Mouse (Mus musculus) left cerebral cortex, postnatal 10 days (tissue): ENCODE measurements around the gene Utp15. TPM values are rescaled to one million over a fixed set of nuclear protein-coding genes. Genes with fewer than 3 reads are reported as not detected.

ENCODE experiments used
- DNase-seq, 2 experiments: peaks; one replicate each; pipeline ENCODE4 v3.0.0; 2021 to 2022; ENCODE audit warnings: low spot score in 2 of 2, mixed read lengths in 1 of 2; ENCODE audit errors: extremely low spot score in 1 of 2
- intact Hi-C: fragments of 180-260 bp; cut with DNase I; formaldehyde crosslinking; loops from one replicate; pipeline ENCODE4 v1.15.1; 2025
- total RNA-seq, 2 experiments: library from RNA; stranded (reverse); gene quantifications; 2 replicates each; pipeline ENCODE4 v1.2.3; 2021

The Utp15 gene
- total RNA-seq: 10 to 100 TPM; 20.9 to 21.5 TPM

- peak; percentile 98 to 99 for DNase-seq
- intact Hi-C loops: no loop called here
Observed at GRCm38 (mm10) chr13:98262636-98263457, at the start of gene Utp15, which contains the start of gene Ankra2. Utp15 (minus strand) TSS chr13:98263041. Ankra2 (plus strand) TSS chr13:98263074.

GRCm38 (mm10) chr13:98311597-98311996 is 48.8 kb upstream of the Utp15 start:
- DNase-seq: no peak
- intact Hi-C loops: loop anchor here (5.0 kb wide), 1 partner anchor 44 kb away; no protein-coding TSS in a partner anchor

GRCm38 (mm10) chr13:98308724-98309123 is 45.9 kb upstream of the Utp15 start:
- no peak for DNase-seq
- intact Hi-C loops: no loop called here

GRCm38 (mm10) chr13:98308004-98308403 is 45.2 kb upstream of the Utp15 start:
- intact Hi-C loops: no loop called here
- DNase-seq: no peak

- intact Hi-C loops: no loop called here
- no peak for DNase-seq
Observed at GRCm38 (mm10) chr13:98306852-98307475, 44.1 kb upstream of the Utp15 start.

GRCm38 (mm10) chr13:98306393-98306792 is 43.6 kb upstream of the Utp15 start:
- intact Hi-C loops: no loop called here
- no peak for DNase-seq

GRCm38 (mm10) chr13:98305257-98305656 is 42.4 kb upstream of the Utp15 start:
- intact Hi-C loops: no loop called here

GRCm38 (mm10) chr13:98298833-98299758 is 36.3 kb upstream of the Utp15 start:
- intact Hi-C loops: no loop called here
- peak; percentile 77 to 78 for DNase-seq

More at GRCm38 (mm10) chr13:98305257-98305656, 42.4 kb upstream of the Utp15 start:
- no peak for DNase-seq

GRCm38 (mm10) chr13:98297883-98298482 is 35.1 kb upstream of the Utp15 start:
- no peak for DNase-seq
- intact Hi-C loops: no loop called here

GRCm38 (mm10) chr13:98296072-98296471 is 33.2 kb upstream of the Utp15 start:
- DNase-seq: no peak
- intact Hi-C loops: no loop called here

- intact Hi-C loops: no loop called here
- DNase-seq: no peak
Observed at GRCm38 (mm10) chr13:98291712-98292111, 28.9 kb upstream of the Utp15 start.

GRCm38 (mm10) chr13:98290719-98291118 is 27.9 kb upstream of the Utp15 start:
- no peak for DNase-seq
- intact Hi-C loops: no loop called here

- no peak for DNase-seq
- intact Hi-C loops: no loop called here
Observed at GRCm38 (mm10) chr13:98280990-98281650, 18.3 kb upstream of the Utp15 start.

- DNase-seq: no peak
- intact Hi-C loops: no loop called here
Observed at GRCm38 (mm10) chr13:98279686-98280085, 16.8 kb upstream of the Utp15 start, which contains the start of gene Gm21976. Gm21976 (plus strand) TSS chr13:98279887.

GRCm38 (mm10) chr13:98277501-98277900 is 14.7 kb upstream of the Utp15 start:
- intact Hi-C loops: no loop called here
- DNase-seq: no peak

- intact Hi-C loops: no loop called here
- DNase-seq: no peak
Observed at GRCm38 (mm10) chr13:98276253-98276652, 13.4 kb upstream of the Utp15 start.

GRCm38 (mm10) chr13:98275646-98276045 is 12.8 kb upstream of the Utp15 start:
- intact Hi-C loops: no loop called here
- no peak for DNase-seq

- intact Hi-C loops: no loop called here
- no peak for DNase-seq
Observed at GRCm38 (mm10) chr13:98274023-98274422, 11.2 kb upstream of the Utp15 start.
